Mouse (Mus musculus) pancreas, adult 10 weeks (tissue): ENCODE results near the gene Paox. TPM values are rescaled to one million over a fixed set of nuclear protein-coding genes. Genes with fewer than 3 reads are reported as not detected.

Source experiments
- polyA plus RNA-seq: library from polyadenylated mRNA; stranded (reverse); fragments of 350-450 nt; fragmentation: Illumina TruSeq; extraction: RNeasy Lipid Tissue Mini Kit (QIAGEN cat#74804); gene quantifications from one replicate; pipeline ENCODE4 v1.2.3, GENCODE M21; 2015; ENCODE audit warnings: low read depth, low replicate concordance; ENCODE audit not compliant: insufficient read depth

The Paox gene
- polyA plus RNA-seq: 3.7 TPM

GRCm38 (mm10) chr7:140115583-140116328, at the start of gene Paox:
Paox (plus strand) TSS chr7:140115799.

DNA sequence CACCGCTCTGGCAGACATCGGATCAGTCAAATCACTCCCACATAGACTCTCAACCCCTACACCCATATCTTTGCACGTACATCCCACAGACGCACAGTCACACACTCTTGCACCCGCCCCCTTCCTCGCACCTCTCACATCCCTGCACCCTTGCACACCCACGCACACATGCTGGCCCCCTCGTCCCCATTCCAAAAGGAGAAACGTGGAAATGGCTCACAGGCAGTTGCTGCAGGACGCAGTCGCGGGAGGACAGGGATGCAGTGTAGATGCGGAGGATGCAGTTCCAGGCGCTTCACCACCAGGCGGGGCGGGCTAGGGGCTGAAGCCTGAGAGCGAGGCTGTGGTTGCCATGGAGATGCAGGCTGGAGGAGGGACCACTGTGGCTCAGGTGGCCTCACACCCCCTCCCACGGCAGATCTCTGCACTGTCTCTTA, 33.3 kb upstream of the Paox start, which contains the start of gene Caly:
Gene Caly, minus strand, starts transcription at position 307 of the 437 bp plus-strand sequence.

DNA sequence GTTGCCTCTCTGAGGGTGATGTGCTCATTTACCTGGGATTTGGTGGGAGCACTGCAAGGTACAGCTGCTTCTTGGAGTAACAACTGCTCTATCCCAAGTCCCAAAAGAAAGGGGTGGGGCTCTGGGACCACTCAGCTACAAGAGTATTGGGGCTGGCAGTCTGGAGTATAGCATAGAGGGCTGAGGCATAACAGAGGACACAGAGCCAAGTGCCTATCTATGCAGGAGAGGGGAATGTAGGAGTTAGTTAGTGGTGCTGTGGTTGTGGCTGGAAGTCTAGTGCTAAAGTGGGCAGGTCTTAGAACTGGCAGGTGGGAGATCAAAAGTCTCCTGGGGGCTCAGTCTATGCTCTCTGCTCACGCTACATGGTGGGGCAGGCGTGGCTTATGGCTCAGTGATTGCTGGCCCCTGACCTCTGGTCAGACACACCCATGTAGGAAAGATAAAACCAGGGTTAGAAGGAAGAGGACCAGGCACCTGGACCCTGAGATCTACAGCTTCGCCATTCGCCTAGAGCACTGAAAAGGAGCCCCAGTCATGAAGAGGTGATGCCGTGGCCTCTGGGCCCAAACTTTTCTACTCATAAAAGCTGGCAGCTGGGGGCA, 22.6 kb upstream of the Paox start, which contains the start of gene Prap1:
Gene Prap1, plus strand, starts transcription at position 472 of the 605 bp plus-strand sequence.

GRCm38 (mm10) chr7:140101993-140102860, 13.4 kb upstream of the Paox start, which contains the start of gene Fuom:
Fuom (minus strand) TSS chr7:140102441.

GRCm38 (mm10) chr7:140116329-140117054, 893 bp downstream of the Paox start, which contains the start of gene Echs1:
Echs1 (minus strand) TSS chr7:140116476.

DNA sequence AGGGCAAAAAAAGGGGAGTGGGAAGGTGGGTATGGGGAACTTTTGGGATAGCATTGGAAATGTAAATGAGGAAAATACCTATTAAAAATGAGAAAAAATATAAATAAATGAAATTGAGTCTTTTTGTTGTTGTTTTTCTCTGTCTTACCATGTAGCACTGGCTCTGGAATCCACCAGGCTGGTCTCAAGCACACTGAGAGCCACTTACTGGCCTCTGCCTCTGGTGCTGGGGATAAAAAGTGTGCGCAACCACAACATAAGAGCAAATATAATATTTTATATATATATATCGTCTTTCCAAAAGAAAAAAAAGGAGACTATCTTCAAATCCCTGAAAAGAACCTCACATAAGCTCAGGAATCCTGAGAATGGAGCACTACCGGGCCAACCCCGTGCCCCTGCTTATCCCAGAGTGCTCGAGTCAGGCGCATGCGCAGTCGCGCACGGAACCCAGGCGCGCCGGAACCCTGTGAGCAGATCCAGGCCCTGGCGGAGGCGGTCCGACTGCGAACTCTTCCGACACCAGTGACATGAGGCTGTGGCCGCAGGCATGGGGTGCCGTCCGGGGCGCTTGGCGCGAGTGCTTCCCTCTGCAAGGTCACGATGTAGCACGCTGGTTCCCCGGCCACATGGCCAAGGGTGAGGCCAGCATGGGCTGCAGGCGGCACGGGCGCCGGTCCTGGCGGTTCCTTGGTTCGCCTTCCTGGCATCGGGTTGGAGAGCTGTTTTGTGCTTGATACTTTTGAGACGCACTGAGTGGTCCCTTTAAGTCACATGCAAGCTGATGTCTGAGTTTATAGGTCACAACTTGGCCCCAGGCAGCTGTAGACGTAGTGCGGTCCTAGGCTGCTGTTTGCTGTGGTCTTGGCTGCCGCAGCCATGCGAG, 21.8 kb downstream of the Paox start, which contains the start of gene Mtg1:
Gene Mtg1, plus strand, starts transcription at position 430 of the 886 bp plus-strand sequence.

GRCm38 (mm10) chr7:140154218-140154927, 38.8 kb downstream of the Paox start, which contains the start of gene Sprn:
Sprn (minus strand) TSS chr7:140154877.

GRCm38 (mm10) chr7:140164664-140165063, 49.1 kb downstream of the Paox start, which contains the start of gene Olfr522:
Olfr522 (minus strand) TSS chr7:140164764.

GRCm38 (mm10) chr7:140172936-140173335, 57.3 kb downstream of the Paox start, which contains the start of gene Olfr523:
Olfr523 (plus strand) TSS chr7:140173217.

Other genes with a start within 250 kb of the Paox start
- 0.31 TPM for gene Kndc1, start 221.1 kb upstream of the Paox start, polyA plus RNA-seq
- gene Utf1, start 172.0 kb upstream of the Paox start, polyA plus RNA-seq: not detected
- gene 6430531B16Rik, start 137.0 kb upstream of the Paox start, polyA plus RNA-seq: not detected
- gene Adam8, start 123.2 kb upstream of the Paox start, polyA plus RNA-seq: 0.85 TPM
- 14.4 TPM for gene Zfp511, start 79.4 kb upstream of the Paox start, polyA plus RNA-seq
- 4.0 TPM for gene Tubgcp2, start 79.1 kb upstream of the Paox start, polyA plus RNA-seq
- not detected for gene Msx3, start 66.7 kb upstream of the Paox start, polyA plus RNA-seq
- not detected for gene Caly, start 33.3 kb upstream of the Paox start, polyA plus RNA-seq
- not detected for gene Prap1, start 22.4 kb upstream of the Paox start, polyA plus RNA-seq
- gene Fuom, start 13.4 kb upstream of the Paox start, polyA plus RNA-seq: 41.4 TPM
- 20.1 TPM for gene Echs1, start 677 bp downstream of the Paox start, polyA plus RNA-seq
- 4.7 TPM for gene Mtg1, start 21.8 kb downstream of the Paox start, polyA plus RNA-seq
- gene Sprn, start 39.1 kb downstream of the Paox start, polyA plus RNA-seq: 0.39 TPM
- gene Olfr522, start 49.0 kb downstream of the Paox start, polyA plus RNA-seq: not detected
- not detected for gene Olfr523, start 57.4 kb downstream of the Paox start, polyA plus RNA-seq
- not detected for gene Olfr524, start 90.2 kb downstream of the Paox start, polyA plus RNA-seq
- not detected for gene Cd163l1, start 102.5 kb downstream of the Paox start, polyA plus RNA-seq
- gene 5830411N06Rik, start 131.5 kb downstream of the Paox start, polyA plus RNA-seq: not detected
- not detected for gene Olfr525, start 205.1 kb downstream of the Paox start, polyA plus RNA-seq
- gene Olfr527, start 218.2 kb downstream of the Paox start, polyA plus RNA-seq: not detected
- gene Olfr60, start 245.9 kb downstream of the Paox start, polyA plus RNA-seq: not detected